Mouse (Mus musculus): ENCODE data around the gene Pus7.

Pus7 gene

GRCm38 (mm10) chr5:23782931-23783877 is at the start of gene Pus7:
Gene Pus7, minus strand, starts transcription at chr5:23783711.
- DNase-seq (ENCODE audit: low read depth): peak; percentile 79

DNA sequence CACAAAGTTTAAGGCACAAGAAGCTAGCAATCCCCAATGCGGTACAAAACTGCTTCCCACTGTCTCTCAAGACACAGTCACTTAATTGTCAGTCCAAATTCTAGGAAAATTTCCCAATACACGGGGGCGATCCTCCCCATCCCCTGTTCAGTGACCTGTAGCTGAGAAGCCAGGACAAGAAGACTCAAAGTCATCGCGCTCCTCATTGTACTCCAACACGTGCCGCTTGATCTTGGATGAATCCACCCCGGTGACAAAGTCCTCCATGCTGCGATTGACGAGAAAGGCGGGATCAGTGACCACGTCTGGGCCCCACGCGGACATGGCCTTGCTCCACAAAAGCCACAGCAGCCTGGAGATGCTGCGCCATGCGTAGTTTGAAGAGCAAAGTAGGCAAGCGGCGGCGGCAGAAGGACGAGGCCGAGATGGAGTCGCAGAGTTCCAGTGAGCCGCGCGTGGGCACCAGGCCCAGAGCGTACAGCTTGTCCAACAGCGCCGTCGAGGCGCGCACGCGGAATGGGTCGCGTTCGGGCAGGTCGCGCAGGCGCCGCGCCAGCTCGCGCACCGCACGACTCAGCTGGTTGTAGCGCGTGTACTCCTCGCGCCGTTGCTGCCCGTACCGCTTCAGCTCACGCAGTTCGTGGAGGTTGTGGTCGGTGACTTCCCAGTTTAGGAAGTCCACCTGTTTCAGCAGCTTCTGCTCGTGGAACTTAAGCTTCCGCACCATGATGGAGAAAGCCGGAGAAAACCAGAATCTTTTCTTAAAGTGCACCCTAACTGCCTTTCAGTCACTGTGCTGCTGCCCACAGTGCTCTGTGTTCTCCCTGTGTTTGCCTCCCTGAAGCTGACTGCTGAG is 47.6 kb upstream of the Pus7 start:
- DNase-seq (ENCODE audit: low read depth): no peak

- peak; percentile 88 for DNase-seq (ENCODE audit: low read depth)
Measured at GRCm38 (mm10) chr5:23826321-23827004, 43.0 kb upstream of the Pus7 start.

- DNase-seq (ENCODE audit: low read depth): peak; percentile 39
Measured at GRCm38 (mm10) chr5:23824171-23824733, 40.7 kb upstream of the Pus7 start.

DNA sequence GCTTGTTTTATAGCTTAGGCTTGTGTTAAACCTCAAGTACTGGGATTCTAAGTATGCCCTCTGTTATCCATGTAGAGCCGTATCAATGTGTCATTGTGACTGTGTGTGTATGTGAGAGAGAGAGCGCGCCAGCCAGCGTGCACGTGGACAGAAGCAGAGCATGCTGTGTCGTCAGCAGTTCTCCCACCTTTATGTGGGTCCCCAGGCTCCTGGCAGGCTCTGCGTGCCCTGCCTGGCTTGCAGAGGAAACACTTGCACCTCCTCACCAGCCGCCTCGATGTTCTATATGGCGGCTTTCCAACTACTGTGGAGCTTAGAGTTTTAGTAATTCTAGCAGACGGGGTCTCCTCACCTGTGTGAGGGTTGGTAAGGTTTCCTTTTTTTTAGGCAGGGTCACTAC is 38.8 kb upstream of the Pus7 start:
- DNase-seq (ENCODE audit: low read depth): no peak

DNA sequence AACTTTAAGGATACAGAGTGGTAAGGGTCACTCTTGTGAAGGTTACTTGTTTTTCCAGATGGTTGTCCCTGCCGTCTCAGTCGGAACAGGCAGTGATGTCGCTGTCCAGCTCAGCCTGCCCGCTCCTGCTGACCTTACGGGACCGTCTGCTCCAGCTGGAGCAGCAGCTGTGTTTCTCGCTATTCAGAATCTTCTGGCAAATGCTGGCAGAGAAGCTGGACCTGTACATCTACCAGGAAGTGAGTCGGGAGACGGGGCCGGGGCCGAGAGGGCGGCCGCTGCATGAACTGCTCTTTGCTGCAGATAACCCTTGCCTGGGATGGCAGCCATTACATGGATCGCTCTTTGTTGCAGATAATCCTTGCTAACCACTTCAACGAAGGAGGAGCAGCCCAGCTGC is 33.2 kb upstream of the Pus7 start:
- no peak for DNase-seq (ENCODE audit: low read depth)

DNA sequence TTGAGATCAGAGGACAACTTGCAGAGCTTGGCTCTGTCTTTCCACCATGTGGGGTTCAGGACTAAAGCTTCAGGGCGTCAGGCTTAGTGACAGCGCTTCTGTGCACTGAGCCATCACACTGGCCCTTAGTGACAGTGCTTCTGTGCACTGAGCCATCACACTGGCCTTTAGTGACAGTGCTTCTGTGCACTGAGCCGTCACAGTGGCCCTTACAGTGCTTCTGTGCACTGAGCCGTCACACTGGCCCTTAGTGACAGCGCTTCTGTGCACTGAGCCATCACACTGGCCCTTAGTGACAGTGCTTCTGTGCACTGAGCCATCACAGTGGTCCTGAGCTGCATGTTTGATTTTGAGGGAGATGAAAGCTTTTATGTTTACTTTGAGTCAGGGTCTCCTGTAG is 31.3 kb upstream of the Pus7 start:
- no peak for DNase-seq (ENCODE audit: low read depth)

DNA sequence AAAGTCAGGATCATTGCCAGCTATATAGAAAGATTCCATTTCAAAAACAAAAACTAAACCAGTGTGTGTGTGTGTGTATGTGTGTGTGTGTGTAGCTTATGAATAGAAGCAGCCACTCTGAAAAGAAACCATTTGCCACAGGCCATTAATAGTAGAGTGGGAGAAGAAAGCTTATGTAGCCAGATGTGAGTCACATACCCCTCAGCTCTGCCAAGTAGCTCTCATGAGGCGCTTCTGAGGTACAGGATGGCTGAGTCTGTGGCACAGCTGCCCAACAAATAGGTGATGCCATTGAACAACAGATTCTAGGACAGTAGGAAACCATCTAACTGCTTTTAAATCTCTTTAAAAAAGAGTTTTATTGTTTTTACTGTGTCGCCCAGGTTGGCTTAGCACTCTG is 9.2 kb upstream of the Pus7 start:
- DNase-seq (ENCODE audit: low read depth): peak; percentile 25

- DNase-seq (ENCODE audit: low read depth): peak; percentile 95
Measured at GRCm38 (mm10) chr5:23789078-23789612, 5.6 kb upstream of the Pus7 start.

- DNase-seq (ENCODE audit: low read depth): no peak
Measured at GRCm38 (mm10) chr5:23788390-23788830, 4.9 kb upstream of the Pus7 start.

DNA sequence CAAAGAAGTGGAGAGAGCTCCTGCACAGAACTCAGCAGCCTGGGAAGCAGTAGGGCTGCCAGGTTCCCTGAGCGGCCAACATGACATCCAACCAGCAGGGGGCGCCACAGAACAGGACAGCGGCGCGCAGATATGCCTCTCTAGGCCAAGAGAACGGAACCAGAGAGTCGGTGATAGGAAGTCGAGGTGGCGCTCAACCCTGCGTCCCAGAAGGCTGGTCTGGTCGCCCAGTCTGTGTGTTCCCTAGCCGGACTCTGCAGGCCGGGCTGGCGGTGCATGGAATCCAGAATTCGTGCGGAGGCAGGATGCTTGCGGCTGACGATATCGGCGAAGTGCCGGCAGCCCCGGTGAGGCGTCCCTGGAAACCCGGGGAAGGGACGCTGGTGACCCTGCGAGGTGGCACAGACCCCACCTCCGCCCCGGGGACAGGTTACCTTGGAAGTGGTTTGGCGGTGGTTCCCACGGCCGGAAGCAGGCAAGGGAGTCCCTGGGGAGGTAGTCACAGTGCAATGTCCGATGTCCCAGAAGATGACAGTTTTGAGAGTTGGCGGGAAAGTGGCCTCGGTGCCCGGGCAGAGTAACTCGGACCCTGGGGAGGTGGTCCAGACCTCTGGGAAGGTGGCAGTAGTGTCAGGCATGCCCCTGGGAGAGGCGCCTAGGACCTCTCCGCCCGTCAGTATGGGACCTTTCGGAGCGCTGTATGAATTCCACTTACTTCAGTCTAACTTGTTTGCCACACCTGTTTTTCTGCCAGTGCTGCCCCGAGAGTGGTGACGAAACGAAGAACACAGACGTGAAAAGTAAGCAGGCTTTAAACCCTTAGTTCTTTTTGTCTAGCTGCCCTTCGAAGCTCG is 4.3 kb upstream of the Pus7 start, which contains the start of gene Rint1:
Gene Rint1, plus strand, starts transcription at position 176 of the 854 bp plus-strand sequence.
- DNase-seq (ENCODE audit: low read depth): peak; percentile 94

GRCm38 (mm10) chr5:23782051-23782810 is 1.3 kb downstream of the Pus7 start:
- DNase-seq (ENCODE audit: low read depth): peak; percentile 44

- no peak for DNase-seq (ENCODE audit: low read depth)
Measured at GRCm38 (mm10) chr5:23781172-23781571, 2.3 kb downstream of the Pus7 start.

GRCm38 (mm10) chr5:23780516-23780915 is 3.0 kb downstream of the Pus7 start:
- DNase-seq (ENCODE audit: low read depth): peak; percentile 29

- DNase-seq (ENCODE audit: low read depth): peak; percentile 86
Measured at GRCm38 (mm10) chr5:23774186-23774585, 9.3 kb downstream of the Pus7 start.

DNA sequence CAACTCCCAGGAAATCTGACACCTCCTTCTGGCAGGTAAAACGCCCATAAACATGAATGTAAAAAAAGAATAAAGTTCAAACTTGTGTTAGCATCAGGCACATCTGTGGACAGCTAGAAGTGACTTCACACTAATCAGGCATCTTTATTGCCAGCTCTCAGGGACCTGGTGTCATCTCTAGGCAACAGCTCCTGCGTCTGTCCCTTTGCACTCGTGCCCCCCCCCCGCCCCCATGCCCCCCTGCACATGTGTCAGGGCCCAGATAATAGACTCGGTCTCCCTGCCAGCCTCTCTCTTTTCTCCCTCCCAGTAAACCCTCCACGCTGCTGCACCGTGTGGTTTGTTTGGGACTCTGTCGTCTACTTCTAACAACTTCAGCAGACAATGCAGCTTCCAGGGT is 12.4 kb downstream of the Pus7 start:
- DNase-seq (ENCODE audit: low read depth): no peak

- DNase-seq (ENCODE audit: low read depth): no peak
Measured at GRCm38 (mm10) chr5:23764557-23764956, 19.0 kb downstream of the Pus7 start.

DNA sequence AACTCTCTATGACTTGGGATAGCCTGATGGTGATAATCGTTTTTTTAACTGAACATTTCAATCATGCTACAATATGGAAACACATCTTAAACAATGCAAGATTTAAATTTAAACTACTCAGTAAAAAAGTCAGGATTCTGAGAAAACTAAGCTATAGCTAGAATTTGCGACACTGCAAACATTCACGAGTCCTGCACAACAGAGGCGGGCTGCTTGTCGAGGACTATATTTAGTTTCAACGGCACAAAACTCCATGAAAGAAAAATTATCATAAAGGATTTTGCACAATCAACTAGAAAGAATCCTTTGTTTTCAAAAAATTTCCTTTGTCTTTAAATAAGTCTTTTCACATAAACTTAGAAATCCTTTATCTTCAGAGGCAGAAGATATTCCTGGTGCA is 21.0 kb downstream of the Pus7 start:
- no peak for DNase-seq (ENCODE audit: low read depth)

- DNase-seq (ENCODE audit: low read depth): peak; percentile 73
Measured at GRCm38 (mm10) chr5:23758633-23759032, 24.9 kb downstream of the Pus7 start.

GRCm38 (mm10) chr5:23756368-23756767 is 27.1 kb downstream of the Pus7 start:
- no peak for DNase-seq (ENCODE audit: low read depth)

Data from 416B (cell line).